Mouse (Mus musculus) lung, adult 2 months (tissue): ENCODE results near the gene Coa5.

Experiments
- CTCF ChIP-seq: fragments of 200-500 bp; IDR thresholded peaks from 2 replicates; pipeline ENCODE4 v1.5.1; 2011; ENCODE audit warnings: mild to moderate bottlenecking, low read length, control low read depth; ENCODE audit not compliant: insufficient read depth
- POLR2A ChIP-seq: fragments of 200-500 bp; IDR thresholded peaks from 2 replicates; pipeline ENCODE4 v1.6.1; 2011; ENCODE audit warnings: low read depth, mild to moderate bottlenecking, control low read depth, low read length, borderline replicate concordance; ENCODE audit errors: extremely low read depth

- no peak for TF ChIP-seq POLR2A
- TF ChIP-seq CTCF: no peak
Measured at GRCm38 (mm10) chr1:37378095-37378494, 51.8 kb downstream of the Coa5 start.
